Mouse (Mus musculus): ENCODE results near the gene Angel2. TPM values are rescaled to one million over a fixed set of nuclear protein-coding genes. Genes with fewer than 3 reads are reported as not detected.

The Angel2 gene
- polyA plus RNA-seq, 1 experiment from 2014 or later, result 73.1 TPM

- no peaks in the 10 kb centered on the region for H3K4me1 ChIP-seq
- no peak overlapping the region for H3K4me2 ChIP-seq (replicated peaks)
- 0 out of 2 replicates have a peak, but pooled peaks cover 6% of the 10 kb centered on the region for H3K9me3 ChIP-seq
- no peaks in the 10 kb centered on the region for H3K27me3 ChIP-seq
- H3K27ac ChIP-seq (replicated peaks), result no peak overlapping the region
- H3K36me3 ChIP-seq, result no peaks in the 10 kb centered on the region
- 72% methylated on average over 6 of the region's 6 CpGs for WGBS
- no peak overlapping the region for H3K9ac ChIP-seq (replicated peaks)
- H3K4me3 ChIP-seq, result no peak overlapping the region
- ATAC-seq (ENCODE audit: low FRiP score, low read depth), result no peak
These were observed 71.5 kb downstream of the Angel2 start for GRCm38 (mm10) chr1:190996346-190996877.

Other genes with a start within 250 kb of the Angel2 start
- 23.5 and 26.8 TPM in 2 replicates for gene Rps6kc1, start 13.3 kb upstream of the Angel2 start, polyA plus RNA-seq (2016; fragmentation: Nextera tagmentation; extraction: Ambion mirVana)
- gene Vash2, start 54.2 kb downstream of the Angel2 start, polyA plus RNA-seq (2016; fragmentation: Nextera tagmentation; extraction: Ambion mirVana), result 64.2 and 67.2 TPM in 2 replicates
- 9.7 and 11.1 TPM in 2 replicates for gene Flvcr1, start 101.0 kb downstream of the Angel2 start, polyA plus RNA-seq (2016; fragmentation: Nextera tagmentation; extraction: Ambion mirVana)
- not detected in 2 replicates for gene Spata45, start 111.5 kb downstream of the Angel2 start, polyA plus RNA-seq (2016; fragmentation: Nextera tagmentation; extraction: Ambion mirVana)
- gene Tatdn3, start 137.8 kb downstream of the Angel2 start, polyA plus RNA-seq (2016; fragmentation: Nextera tagmentation; extraction: Ambion mirVana), result 13.9 and 15.8 TPM in 2 replicates
- gene Nsl1, start 137.9 kb downstream of the Angel2 start, polyA plus RNA-seq (2016; fragmentation: Nextera tagmentation; extraction: Ambion mirVana), result 21.8 and 21.9 TPM in 2 replicates
- 2.1 and 3.6 TPM in 2 replicates for gene Batf3, start 172.7 kb downstream of the Angel2 start, polyA plus RNA-seq (2016; fragmentation: Nextera tagmentation; extraction: Ambion mirVana)
- not detected in 2 replicates for gene Fam71a, start 239.7 kb downstream of the Angel2 start, polyA plus RNA-seq (2016; fragmentation: Nextera tagmentation; extraction: Ambion mirVana)